Mouse (Mus musculus) intestine, embryonic 15.5 days (tissue): ENCODE results near the gene Efcab11. TPM values are rescaled to one million over a fixed set of nuclear protein-coding genes. Genes with fewer than 3 reads are reported as not detected.

ENCODE experiments used
- ATAC-seq: fragments of 200-750 bp; cut with Nextera tagmentation; 2 replicates; pipeline ENCODE4 v1.8.0; 2017; ENCODE audit warnings: moderate TSS enrichment, moderate library complexity
- H3K27ac ChIP-seq: fragments of 300-500 bp; sonication (generic); 2 replicates; pipeline ENCODE4 v1.5.1; 2015; ENCODE audit warnings: mild to moderate bottlenecking, inconsistent platforms
- H3K27me3 ChIP-seq: fragments of 300-500 bp; sonication (generic); replicated peaks from 2 replicates; pipeline ENCODE4 v1.6.1; 2015; ENCODE audit warnings: inconsistent platforms
- H3K36me3 ChIP-seq: fragments of 300-500 bp; sonication (generic); 2 replicates; pipeline ENCODE4 v1.6.1; 2015; ENCODE audit warnings: inconsistent platforms
- H3K4me1 ChIP-seq: fragments of 300-500 bp; sonication (generic); replicated peaks from 2 replicates; pipeline ENCODE4 v1.6.1; 2015; ENCODE audit warnings: inconsistent platforms
- H3K4me2 ChIP-seq: fragments of 300-500 bp; sonication (generic); replicated peaks from 2 replicates; pipeline ENCODE4 v1.6.1; 2015; ENCODE audit warnings: mild to moderate bottlenecking, inconsistent platforms
- H3K4me3 ChIP-seq: fragments of 300-500 bp; sonication (generic); replicated peaks from 2 replicates; pipeline ENCODE4 v1.5.1; 2015; ENCODE audit warnings: inconsistent platforms
- H3K9ac ChIP-seq: fragments of 300-500 bp; sonication (generic); 2 replicates; pipeline ENCODE4 v1.6.1; 2015; ENCODE audit warnings: inconsistent platforms
- H3K9me3 ChIP-seq: fragments of 300-500 bp; sonication (generic); 2 replicates; pipeline ENCODE4 v1.6.1; 2016; ENCODE audit warnings: inconsistent platforms
- WGBS: fragments of 180-500 bp; shearing (Covaris S2); methylation state at CpG from one replicate; pipeline ENCODE4 v1.1.7; 2015; 5-methylcytosine and 5-hydroxymethylcytosine counted together
- polyA plus RNA-seq: library from polyadenylated mRNA; unstranded; fragments of >200 nt; fragmentation: Nextera tagmentation; extraction: Ambion mirVana; gene quantifications from 2 replicates; pipeline ENCODE4 v1.2.1, GENCODE M21; 2015

The Efcab11 gene
- polyA plus RNA-seq, 1 experiment from 2014 or later: 10.2 TPM

- ATAC-seq: no peak; the same call in 1 of the 2 replicates
- H3K4me3 ChIP-seq: no peak overlapping the region
- H3K9me3 ChIP-seq: no peaks in the 10 kb centered on the region
- 0 out of 2 replicates have a peak overlapping the region, but pooled peaks have one; percentile 3 for H3K4me2 ChIP-seq
- WGBS: 66% methylated on average over 15 of the region's 15 CpGs
- H3K27me3 ChIP-seq: no peaks in the 10 kb centered on the region
- H3K9ac ChIP-seq: no peak overlapping the region
- no peak overlapping the region for H3K27ac ChIP-seq
- H3K4me1 ChIP-seq: no peaks in the 10 kb centered on the region
- H3K36me3 ChIP-seq: no peaks in the 10 kb centered on the region
These were observed 126.3 kb downstream of the Efcab11 start for GRCm38 (mm10) chr12:99757754-99758526.

- no peaks in the 10 kb centered on the region for H3K36me3 ChIP-seq
- no peaks in the 10 kb centered on the region for H3K4me1 ChIP-seq
- H3K27ac ChIP-seq: no peak overlapping the region
- H3K4me3 ChIP-seq: no peak overlapping the region
- 49% methylated on average over 18 of the region's 18 CpGs for WGBS
- no peaks in the 10 kb centered on the region for H3K27me3 ChIP-seq
- no peak overlapping the region for H3K9ac ChIP-seq
- no peaks in the 10 kb centered on the region for H3K9me3 ChIP-seq
- H3K4me2 ChIP-seq: 0 out of 2 replicates have a peak overlapping the region, but pooled peaks have one; percentile 3
- no peak for ATAC-seq
These were observed 127.1 kb downstream of the Efcab11 start for GRCm38 (mm10) chr12:99756914-99757687.

- Histone ChIP-seq H3K27ac (no peak overlapping the region), H3K9me3 (no peaks in the 10 kb centered on the region), H3K36me3 (no peaks in the 10 kb centered on the region), H3K27me3 (no peaks in the 10 kb centered on the region), H3K4me1 (no peaks in the 10 kb centered on the region), H3K4me3 (no peak overlapping the region), H3K9ac (no peak overlapping the region), H3K4me2 (no peak overlapping the region)
- 89% methylated on average over 9 of the region's 9 CpGs for WGBS
- ATAC-seq: no peak
These were observed 128.0 kb downstream of the Efcab11 start for GRCm38 (mm10) chr12:99756213-99756612.

- Histone ChIP-seq H3K27me3 (no peaks in the 10 kb centered on the region), H3K4me2 (no peak overlapping the region), H3K36me3 (no peaks in the 10 kb centered on the region), H3K4me3 (no peak overlapping the region), H3K9me3 (no peaks in the 10 kb centered on the region), H3K9ac (no peak overlapping the region), H3K4me1 (no peaks in the 10 kb centered on the region), H3K27ac (no peak overlapping the region)
- WGBS: 49% methylated on average over 11 of the region's 11 CpGs
- ATAC-seq: no peak
These were observed 131.3 kb downstream of the Efcab11 start for GRCm38 (mm10) chr12:99752986-99753385.

- Histone ChIP-seq H3K27me3 (no peaks in the 10 kb centered on the region), H3K9me3 (no peaks in the 10 kb centered on the region), H3K4me1 (no peaks in the 10 kb centered on the region), H3K4me3 (no peak overlapping the region), H3K27ac (no peak overlapping the region), H3K4me2 (no peak overlapping the region), H3K9ac (no peak overlapping the region), H3K36me3 (no peaks in the 10 kb centered on the region)
- ATAC-seq: no peak
- 73% methylated on average over 3 of the region's 3 CpGs for WGBS
These were observed 134.8 kb downstream of the Efcab11 start for GRCm38 (mm10) chr12:99749391-99749790.

GRCm38 (mm10) chr12:99741631-99742030 is 142.6 kb downstream of the Efcab11 start:
- Histone ChIP-seq H3K9ac (no peak overlapping the region), H3K27ac (no peak overlapping the region), H3K4me2 (no peak overlapping the region), H3K4me3 (no peak overlapping the region), H3K4me1 (no peaks in the 10 kb centered on the region), H3K27me3 (no peaks in the 10 kb centered on the region), H3K9me3 (no peaks in the 10 kb centered on the region), H3K36me3 (no peaks in the 10 kb centered on the region)
- no peak for ATAC-seq
- 71% methylated on average over 8 of the region's 8 CpGs for WGBS

- no peak for ATAC-seq
- Histone ChIP-seq H3K27me3 (no peaks in the 10 kb centered on the region), H3K4me2 (no peak overlapping the region), H3K27ac (no peak overlapping the region), H3K36me3 (no peaks in the 10 kb centered on the region), H3K4me1 (no peaks in the 10 kb centered on the region), H3K9ac (no peak overlapping the region), H3K4me3 (no peak overlapping the region), H3K9me3 (no peaks in the 10 kb centered on the region)
- WGBS: 80% methylated on average over 5 of the region's 5 CpGs
These were observed 145.0 kb downstream of the Efcab11 start for GRCm38 (mm10) chr12:99739211-99739610.

- ATAC-seq: no peak
- Histone ChIP-seq H3K9me3 (no peaks in the 10 kb centered on the region), H3K4me1 (no peaks in the 10 kb centered on the region), H3K4me3 (no peak overlapping the region), H3K9ac (no peak overlapping the region), H3K36me3 (no peaks in the 10 kb centered on the region), H3K27ac (no peak overlapping the region), H3K27me3 (no peaks in the 10 kb centered on the region), H3K4me2 (no peak overlapping the region)
- 85% methylated on average over 6 of the region's 6 CpGs for WGBS
These were observed 146.0 kb downstream of the Efcab11 start for GRCm38 (mm10) chr12:99738256-99738655.

GRCm38 (mm10) chr12:99736971-99737370 is 147.3 kb downstream of the Efcab11 start:
- H3K27me3 ChIP-seq: no peaks in the 10 kb centered on the region
- H3K9ac ChIP-seq: no peak overlapping the region
- ATAC-seq: no peak
- WGBS: 56% methylated on average over 3 of the region's 3 CpGs
- H3K4me2 ChIP-seq: no peak overlapping the region
- no peaks in the 10 kb centered on the region for H3K9me3 ChIP-seq
- no peak overlapping the region for H3K4me3 ChIP-seq
- H3K27ac ChIP-seq: no peak overlapping the region
- no peaks in the 10 kb centered on the region for H3K36me3 ChIP-seq
- H3K4me1 ChIP-seq: no peaks in the 10 kb centered on the region

- H3K4me2 ChIP-seq: no peak overlapping the region
- no peaks in the 10 kb centered on the region for H3K9me3 ChIP-seq
- WGBS: 71% methylated on average over 10 of the region's 10 CpGs
- no peaks in the 10 kb centered on the region for H3K27me3 ChIP-seq
- H3K9ac ChIP-seq: no peak overlapping the region
- no peaks in the 10 kb centered on the region for H3K4me1 ChIP-seq
- no peak for ATAC-seq
- H3K27ac ChIP-seq: no peak overlapping the region
- no peak overlapping the region for H3K4me3 ChIP-seq
- no peaks in the 10 kb centered on the region for H3K36me3 ChIP-seq
These were observed 149.1 kb downstream of the Efcab11 start for GRCm38 (mm10) chr12:99735172-99735571.

- H3K27me3 ChIP-seq: no peaks in the 10 kb centered on the region
- no peak overlapping the region for H3K4me2 ChIP-seq
- no peak for ATAC-seq
- no peaks in the 10 kb centered on the region for H3K9me3 ChIP-seq
- 98% methylated on average over 12 of the region's 12 CpGs for WGBS
- H3K36me3 ChIP-seq: no peaks in the 10 kb centered on the region
- 0 out of 2 replicates have a peak, but pooled peaks cover 2% of the 10 kb centered on the region for H3K4me1 ChIP-seq
- H3K27ac ChIP-seq: no peak overlapping the region
- H3K9ac ChIP-seq: no peak overlapping the region
- H3K4me3 ChIP-seq: no peak overlapping the region
These were observed 160.0 kb downstream of the Efcab11 start for GRCm38 (mm10) chr12:99724206-99724605.

GRCm38 (mm10) chr12:99723791-99724190 is 160.4 kb downstream of the Efcab11 start:
- H3K4me1 ChIP-seq: 0 out of 2 replicates have a peak, but pooled peaks cover 2% of the 10 kb centered on the region
- 79% methylated on average over 8 of the region's 8 CpGs for WGBS
- no peak overlapping the region for H3K9ac ChIP-seq
- ATAC-seq: no peak
- H3K27me3 ChIP-seq: no peaks in the 10 kb centered on the region
- H3K4me3 ChIP-seq: no peak overlapping the region
- no peaks in the 10 kb centered on the region for H3K36me3 ChIP-seq
- H3K9me3 ChIP-seq: no peaks in the 10 kb centered on the region
- no peak overlapping the region for H3K4me2 ChIP-seq
- H3K27ac ChIP-seq: no peak overlapping the region
